Mouse (Mus musculus): ENCODE results near the gene Wdr61.

Gene Wdr61

DNA sequence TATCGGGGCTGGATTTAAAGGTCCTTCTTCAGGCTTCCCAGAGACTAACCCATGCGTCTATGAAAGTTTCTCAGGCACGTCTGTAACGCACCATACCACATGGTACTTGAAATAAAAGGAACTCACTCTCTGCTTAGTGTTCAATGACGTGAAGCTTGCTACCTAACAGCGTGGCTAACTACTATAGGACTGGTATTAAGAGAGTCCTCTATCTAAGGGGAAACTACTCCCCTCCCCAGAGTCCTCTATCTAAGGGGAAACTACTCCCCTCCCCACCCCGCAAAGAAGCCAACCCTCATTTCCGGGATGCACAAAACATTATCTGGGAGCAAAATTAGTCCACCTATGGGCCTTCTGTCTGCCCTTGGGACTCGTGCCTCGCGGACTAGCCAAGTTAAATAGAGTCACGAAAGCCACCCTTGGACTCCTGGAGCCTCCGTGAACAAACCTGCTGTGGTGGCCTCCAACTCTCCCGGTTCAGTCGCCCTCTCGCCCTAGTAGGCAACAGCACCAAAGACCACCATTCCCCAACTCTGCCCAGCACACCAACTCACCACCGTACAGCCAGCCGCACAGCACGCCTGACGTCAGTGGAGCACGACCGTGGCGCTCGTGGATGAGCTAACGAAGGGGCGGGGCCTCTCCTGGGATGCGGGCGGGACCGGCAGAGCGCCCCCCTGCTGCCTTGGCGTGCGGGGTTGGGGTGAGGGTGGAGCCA lies at the start of gene Wdr61:
TSS of gene Wdr61 (minus strand) at position 599 of the 718 bp plus-strand sequence.
- peak; percentile 95 for DNase-seq

DNA sequence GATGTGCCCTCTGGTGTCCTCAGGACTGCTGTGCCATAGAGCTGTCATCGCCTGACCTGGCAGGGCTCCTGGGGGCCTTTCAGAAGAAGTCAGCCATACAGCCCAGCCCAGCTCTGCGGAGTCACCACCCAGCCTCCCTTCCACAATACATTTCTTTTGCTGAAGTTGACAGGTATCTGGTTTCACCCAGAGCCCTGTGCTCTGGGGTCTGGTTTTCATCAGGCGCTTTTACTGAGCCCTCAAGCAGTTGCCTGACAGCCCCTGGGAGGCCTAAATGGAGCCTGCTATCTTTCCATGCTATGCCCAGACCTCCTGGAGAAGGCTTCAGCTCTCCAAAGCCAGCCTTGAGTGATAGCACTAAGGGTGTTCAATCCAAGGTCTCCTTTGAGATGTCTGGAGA lies 49.7 kb upstream of the Wdr61 start:
- DNase-seq, result no peak

DNA sequence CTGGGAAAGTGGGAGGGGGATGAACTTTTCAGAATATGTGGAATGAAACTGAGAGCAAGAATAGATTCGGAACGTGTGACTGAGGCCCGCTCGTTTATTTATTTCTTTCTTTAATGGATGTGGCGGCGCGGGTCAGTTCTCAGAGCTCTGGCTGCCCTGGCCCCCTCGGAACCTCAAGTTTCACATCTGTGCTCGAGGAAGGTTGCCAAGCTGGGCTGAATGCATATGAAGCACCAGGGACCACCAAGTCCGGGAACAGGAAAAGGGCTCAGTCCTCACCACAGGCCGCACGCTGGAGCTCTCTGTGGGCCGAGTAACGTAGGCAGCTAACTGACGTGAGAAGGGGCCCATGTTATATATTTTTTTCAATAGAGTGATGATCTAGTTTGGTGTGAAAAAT lies 48.2 kb upstream of the Wdr61 start:
- DNase-seq, result no peak

DNA sequence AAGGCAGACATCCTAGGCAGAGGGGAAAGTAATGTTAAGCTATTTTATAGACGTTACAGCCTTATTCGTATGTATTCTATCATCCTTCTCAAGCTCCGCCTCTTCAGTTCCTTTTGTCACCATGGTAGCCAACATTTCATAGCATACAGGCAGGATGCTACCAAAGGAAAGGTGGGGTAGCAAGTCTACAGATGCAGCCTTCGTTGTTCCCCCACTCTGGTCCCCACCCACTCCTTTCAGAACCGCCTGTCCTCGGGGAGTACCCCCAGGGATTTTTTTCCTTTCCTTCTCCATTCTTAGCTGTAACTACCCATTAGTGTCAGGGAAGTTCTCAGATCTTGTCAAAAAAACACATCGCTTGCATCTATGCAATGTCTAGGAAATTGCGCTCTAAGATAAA lies 45.0 kb upstream of the Wdr61 start:
- DNase-seq, result no peak

DNA sequence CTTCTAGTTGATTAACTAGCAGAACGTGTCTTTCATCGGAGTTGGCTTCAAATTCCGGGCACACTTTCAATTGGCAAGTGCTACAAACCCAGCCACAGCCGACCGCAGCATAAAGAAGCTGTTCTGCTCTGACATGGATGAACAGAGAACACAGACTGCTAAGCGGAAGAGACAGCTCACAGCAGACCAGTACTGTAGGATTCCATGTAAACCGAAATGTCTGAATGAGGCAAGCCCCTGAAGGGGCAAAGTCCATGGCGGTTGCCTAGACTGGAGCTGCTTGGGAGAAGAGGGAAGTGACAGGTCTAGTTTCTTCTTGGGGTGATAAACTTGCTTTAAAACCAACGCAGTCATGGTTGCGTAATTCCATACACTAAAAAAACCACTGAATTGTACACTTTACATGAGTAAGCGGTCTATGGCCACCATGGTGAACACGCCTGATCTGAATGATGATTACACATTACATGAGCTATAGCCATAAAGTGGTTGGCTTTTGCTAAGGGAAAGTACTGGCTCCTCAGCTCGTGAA lies 42.2 kb upstream of the Wdr61 start:
- no peak for DNase-seq

DNA sequence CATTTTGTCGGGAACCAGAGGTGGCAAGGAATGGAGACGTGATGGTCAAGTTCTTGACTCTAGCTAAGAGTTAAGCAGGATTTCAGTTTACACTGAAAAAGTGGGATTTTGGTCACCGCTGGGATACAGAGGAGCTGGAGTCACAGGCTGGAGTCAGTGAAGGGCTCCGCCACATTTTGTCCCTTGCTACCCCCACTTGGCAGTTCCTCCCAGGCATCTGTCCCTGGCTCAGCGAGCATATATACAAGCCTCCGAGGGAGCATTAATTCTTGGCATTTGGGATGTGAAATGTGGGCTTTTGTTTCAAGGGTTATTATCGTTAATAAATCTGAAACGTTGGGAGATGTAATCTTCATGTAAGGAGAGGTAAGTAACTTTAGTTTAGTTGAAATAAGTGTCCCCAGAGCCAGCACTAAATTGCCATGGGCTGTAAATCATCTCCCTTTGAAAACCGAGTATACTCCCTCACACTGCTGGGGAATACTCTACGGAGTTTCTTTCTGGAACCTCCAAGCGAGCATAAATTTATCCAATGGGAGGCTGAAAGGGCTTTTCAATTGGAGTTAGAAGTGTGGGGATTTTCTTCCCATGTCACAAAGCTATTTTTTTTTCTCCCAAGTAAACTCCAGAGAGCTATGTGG lies 35.9 kb upstream of the Wdr61 start:
- no peak for DNase-seq

DNA sequence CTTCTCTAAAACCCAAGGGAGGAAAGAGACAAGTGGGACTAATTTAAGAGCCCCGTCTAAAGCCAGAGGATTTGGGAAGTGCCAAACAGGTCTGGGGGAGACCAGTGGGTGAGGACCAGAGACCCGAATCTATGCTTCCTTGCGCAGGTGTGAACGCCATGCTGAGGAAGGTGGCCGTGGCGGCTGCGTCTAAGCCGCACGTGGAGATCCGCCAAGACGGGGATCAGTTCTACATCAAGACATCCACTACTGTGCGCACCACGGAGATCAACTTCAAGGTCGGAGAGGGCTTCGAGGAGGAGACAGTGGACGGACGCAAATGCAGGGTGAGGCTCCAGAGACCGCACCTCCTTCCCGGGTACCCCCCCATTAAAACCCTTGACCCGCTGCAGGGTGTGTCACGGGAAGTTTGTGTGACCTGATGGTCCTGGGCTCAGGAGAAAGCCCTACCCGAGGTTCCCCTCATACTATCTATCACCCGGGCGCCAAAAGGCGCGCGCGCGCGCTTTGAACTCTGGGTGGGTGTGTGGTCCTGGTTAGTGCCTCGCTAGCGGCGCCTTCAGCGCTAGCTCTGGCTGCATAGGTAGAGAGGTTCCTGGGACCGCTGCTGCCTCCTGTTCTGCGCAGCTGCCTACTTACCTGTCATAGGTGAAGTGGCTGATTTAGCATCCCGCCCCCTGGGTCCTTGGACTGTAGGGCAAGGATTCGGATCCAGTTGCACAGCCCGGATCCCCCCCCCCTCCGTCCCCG lies 31.2 kb upstream of the Wdr61 start:
- DNase-seq, result no peak

DNA sequence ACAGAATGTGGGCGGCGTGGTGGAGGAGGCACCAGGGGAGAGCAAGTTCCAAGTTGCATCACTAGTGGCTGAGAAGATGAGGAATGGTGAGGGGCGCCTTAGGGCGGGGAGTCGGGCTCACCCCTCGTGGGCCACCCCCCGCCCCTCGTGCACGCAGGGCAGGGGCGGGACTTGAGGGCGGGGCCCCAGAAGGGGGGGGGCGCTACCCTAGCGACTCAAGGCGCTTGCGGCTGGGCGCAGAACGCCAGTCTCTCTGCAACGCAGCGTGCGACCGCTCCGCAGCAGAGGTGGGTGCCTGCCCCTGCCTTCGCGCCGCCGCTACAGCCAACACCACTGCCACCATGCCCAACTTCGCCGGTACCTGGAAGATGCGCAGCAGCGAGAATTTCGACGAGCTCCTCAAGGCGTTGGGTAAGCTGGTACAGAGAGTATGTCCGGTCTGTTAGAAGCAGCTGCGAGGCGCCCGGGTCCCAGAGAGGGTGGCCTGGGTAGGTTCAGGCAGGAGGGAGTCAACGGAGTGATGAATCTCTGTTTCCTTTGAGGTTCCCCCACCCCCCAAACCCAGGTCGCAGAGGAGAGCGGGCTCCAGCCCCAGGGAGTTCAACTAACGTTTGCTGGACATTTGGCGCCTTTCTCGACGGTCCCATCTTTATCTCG lies 30.4 kb upstream of the Wdr61 start, which contains the start of gene Crabp1:
TSS of gene Crabp1 (plus strand) at position 188 of the 657 bp plus-strand sequence.
- DNase-seq, result no peak

DNA sequence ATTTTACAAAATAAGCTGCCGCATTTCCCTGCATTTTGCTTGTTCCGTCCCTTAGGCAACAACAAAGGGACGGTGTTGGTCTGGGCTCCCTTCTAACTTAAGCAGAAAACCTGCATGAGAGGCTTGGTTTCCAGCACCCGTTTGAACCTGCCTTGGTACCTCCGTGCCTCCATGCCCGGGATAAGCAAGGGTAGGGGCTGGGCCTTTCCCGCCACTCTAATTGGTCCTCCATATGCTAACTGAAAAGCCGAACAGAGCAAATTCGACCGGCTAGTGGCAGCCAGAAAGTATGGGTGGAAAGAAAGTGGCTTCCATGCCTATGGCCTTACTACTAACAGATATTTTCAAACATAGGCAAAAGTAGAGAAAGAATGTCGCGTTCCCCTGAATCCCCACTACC lies 29.8 kb upstream of the Wdr61 start:
- no peak for DNase-seq

DNA sequence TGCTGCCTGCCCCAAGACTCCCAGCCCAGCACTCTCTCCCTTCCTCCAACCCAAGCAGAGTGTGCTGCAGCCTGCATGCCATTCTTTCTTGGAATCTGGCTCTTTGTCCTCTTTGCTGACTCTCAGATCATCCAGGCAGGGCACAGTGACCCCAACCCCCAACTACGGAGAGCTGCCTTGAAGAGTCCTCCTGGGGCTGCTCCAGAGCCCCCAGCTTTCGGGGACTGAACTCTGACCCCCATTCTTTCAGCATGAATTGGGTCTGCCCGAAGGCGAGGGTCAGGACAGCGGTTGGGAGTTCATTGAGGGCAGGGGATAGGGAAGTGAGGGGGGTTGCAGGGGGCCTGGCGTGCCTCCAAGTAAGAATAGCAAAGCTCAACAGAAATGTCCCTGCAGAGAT lies 25.3 kb upstream of the Wdr61 start:
- no peak for DNase-seq

DNA sequence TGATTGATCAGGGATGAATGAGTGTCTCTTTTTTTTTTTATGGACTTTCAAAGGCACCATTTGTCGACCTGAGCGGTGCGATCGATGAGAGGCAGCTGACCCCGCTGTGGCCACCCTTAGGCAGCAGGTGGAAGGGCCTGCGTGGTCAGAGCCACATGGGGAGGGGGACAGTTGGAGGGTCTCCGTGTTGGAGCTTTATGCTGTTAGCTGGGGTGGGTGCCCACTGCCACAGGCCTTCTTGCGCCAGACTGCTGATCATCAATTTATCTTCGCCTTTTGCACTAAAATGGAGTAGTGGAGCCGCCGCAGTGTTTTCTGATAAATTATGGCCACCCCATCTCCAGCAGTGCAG lies 18.6 kb upstream of the Wdr61 start:
- DNase-seq, result no peak

DNA sequence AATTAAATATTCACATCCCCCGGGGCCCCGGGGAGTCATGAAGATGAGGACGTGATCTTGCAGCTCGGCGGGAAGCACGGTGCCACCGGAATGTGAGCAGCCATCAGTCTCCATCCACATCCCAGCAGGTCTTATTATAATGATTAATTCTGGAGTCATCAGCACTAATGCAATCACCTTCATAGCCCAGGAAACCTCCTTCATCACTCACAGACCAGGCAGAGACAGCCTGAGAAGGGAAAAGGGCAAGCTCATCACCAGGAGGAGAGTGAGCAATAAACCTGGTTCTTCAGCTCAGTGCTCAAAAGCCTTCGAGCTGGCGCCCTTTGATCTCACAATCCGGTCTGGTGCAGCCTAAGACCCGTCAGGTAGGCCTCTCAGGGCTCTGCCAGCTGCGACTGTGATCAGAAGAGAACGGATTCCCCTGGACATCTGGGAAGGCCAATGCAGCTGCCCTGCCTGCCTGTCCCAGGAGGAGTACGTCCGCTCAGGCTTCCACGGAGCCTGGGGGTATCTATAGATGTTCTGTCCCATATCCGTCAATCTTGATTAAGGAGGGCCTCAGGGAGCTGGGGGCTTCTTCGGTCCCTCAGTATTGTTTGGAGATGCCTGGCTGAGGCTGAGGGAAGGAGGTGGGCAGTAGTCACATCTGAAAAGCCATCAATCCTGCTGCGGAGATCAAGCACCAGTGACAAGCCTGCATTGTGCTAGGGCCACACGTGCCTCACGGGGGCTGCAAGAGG lies 18.1 kb upstream of the Wdr61 start:
- DNase-seq, result no peak

DNA sequence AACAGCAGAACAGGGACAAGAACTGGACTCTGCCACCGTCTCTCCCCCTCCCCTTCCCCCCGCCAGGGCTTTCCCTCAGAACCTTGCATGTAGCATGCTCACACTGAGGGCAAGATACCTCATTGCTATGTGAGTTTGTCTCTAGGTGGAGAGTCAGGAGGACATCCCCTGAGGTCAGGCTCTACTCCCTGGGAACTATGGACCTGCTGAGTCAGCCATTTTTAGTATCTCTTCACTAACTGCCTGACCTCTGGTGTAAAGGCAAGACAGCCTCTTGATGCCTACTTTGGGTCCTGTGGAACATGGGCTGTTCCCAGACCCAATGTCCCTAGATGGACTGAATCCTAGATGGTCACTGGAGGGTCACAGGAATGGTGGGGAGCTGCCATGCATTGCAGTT lies 17.4 kb upstream of the Wdr61 start:
- no peak for DNase-seq

DNA sequence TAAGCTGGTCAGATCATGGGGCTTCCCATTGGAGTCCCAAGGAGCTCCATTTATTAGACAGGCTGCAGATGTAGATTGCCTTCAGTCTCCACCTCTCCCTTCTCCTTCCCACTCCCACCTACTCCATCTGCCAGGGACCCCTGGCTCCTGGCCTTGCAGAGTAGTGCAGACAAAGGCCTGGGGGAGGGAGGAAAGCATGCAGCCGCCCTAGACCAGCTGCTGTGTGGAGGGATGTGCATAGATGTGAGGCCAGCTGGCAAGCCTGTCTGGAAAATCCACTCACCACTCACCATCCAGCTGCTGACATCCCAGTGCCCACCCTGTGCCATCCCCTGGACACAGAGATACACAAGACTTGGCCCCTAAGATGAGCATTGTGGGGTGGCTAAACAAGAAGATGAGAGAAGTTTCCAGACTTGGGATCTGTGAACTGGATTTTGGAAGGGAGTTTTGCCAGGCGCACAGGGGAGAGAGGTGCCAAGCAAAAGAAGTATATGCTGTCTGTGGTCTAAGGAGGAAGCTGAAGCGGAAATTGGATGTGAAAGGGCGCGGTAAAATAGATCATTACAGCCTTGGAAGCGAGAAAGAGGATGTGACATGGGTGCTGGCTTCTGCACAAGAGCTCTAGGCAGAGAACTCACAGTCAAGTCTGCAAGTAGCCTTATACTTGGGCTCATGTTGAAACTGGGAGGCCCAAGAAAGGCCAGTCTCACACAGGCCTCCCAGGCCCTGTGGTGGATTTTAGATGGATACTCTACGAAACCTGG lies 16.1 kb upstream of the Wdr61 start:
- DNase-seq, result no peak

DNA sequence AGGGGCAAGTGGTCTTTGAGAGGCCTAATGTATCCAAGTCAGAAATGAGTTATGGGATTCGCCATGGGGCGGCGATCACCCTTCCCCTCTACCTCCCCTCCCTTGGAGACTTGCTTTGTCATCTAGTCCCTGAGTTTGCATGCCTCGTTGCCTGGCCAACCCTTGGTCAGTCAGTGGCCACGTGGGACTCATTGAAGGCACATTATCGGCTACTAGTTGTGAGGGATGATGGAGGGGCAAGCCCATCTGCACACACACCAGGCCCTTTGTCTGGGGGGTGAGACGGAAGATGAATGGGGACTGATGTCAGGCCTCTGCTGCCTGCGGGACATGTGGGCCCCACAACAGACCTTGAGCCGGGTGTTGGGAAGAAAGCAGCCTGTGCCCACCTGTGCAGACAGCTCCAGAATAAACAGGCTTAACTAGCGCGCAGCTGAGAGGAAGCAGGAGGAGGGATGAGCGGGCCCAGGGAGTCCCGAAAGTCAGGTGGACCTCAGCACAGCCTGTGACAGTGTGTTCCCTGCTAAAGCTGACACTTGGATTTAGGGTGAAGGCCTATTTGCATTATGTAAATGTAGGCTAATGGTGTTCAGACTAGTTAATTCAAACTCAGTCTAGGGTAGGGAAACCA lies 11.5 kb upstream of the Wdr61 start:
- DNase-seq, result no peak

DNA sequence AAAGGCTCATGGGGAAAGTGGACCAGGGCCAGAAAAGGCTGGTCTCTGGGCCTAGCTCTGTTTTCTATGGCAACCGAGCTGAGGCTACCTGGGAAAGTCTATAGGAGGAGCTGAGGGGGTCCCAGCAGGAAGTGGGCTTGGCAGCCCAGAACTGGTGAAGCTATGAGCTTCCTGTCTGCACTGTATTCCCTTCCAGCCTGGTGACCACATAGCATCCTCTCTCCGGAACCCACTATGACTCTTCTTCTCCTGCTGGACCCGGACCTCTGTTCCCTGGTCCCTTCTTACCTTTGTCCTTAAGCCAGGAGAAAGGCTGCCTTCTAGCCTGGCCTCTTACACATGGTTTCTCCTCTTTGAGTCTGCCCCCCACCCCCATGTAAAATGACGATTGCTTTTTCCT lies 9.6 kb upstream of the Wdr61 start:
- no peak for DNase-seq

DNA sequence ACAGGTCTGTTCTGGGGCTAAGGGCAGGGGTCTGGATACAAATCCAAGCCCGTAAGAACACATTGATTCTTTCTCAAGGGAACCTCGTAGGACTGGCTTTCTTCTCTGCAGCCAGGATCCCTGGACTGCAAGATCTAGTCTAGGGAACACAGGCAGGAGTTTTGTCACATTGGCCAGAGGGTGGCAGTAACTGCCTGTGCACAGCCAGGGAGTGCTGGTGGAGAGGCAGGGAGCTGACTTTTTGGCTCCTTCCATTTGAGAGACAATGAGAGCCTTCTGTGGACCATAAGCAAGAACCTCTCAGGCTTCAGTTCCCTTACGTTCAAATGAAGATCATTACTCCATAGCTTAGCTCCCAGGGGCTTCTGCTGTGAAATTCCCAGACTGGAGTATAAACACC lies 4.1 kb upstream of the Wdr61 start:
- DNase-seq, result no peak

DNA sequence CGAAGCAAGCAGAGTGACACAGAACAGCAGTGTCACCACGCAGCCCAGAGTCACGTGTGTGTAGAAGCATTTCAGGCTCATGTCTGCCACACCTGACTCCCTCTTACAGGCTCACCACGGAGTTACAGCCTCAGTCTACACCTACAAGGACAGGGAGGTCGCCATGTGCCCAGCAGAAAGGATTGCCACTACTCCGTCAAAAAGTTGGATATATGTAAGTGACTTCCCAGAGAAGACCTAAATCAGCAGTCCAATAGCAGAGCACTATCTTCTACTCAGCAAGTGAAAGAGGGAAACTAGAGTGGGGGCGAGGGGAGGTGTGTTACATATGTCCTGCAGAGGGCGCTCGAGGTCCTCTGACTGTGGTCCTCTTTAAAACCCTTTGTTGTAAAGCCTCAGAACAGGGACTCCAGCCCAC lies 2.0 kb upstream of the Wdr61 start:
- DNase-seq, result peak; percentile 24

DNA sequence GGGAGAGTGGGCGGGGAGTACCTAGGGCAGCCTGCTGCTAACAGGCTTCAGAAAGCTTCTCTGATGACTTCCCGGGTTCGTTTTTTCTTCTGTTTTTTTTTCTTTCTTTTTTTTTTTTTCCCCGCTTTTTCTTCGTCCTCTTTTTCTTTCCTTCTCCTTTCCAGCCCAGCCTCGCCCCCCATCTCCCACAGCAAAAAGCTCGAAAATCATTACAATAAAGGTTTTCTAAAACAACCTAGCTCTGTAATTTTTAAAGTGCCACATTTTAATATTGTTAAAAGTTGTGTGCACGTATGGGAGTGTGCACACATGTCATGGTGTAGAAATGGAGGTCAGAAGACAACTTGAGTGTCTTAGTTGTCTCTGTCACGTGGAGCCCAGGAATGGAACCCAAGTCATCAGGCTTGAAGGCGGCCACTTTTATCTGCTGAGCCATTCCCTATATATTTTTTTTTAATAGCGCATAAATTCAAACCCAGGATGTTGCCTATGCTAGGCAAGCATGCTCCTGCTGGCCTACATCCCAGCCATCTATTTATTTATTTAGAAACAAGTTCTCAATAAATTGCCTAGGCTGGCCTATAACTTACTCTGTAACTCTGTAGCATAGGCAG lies 427 bp upstream of the Wdr61 start:
- no peak for DNase-seq

DNA sequence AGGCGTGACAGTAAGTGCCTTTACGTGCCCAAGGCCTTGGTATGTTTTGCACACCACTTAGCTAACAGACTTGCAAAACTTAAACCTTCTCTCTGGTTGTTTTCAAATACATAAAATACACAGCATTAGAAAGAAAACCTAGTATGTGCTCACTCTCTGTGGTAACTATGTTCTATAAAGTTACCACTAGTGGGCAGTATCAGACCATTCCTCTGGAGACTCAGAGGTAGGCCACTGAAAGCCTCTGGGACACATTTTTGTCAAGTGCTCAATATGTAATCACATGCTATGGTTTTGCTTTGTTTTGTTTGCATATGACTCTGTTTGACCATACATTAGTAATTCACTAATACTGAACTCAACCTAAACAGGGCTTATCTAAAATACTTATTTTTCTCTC lies 2.2 kb downstream of the Wdr61 start:
- DNase-seq, result no peak

DNA sequence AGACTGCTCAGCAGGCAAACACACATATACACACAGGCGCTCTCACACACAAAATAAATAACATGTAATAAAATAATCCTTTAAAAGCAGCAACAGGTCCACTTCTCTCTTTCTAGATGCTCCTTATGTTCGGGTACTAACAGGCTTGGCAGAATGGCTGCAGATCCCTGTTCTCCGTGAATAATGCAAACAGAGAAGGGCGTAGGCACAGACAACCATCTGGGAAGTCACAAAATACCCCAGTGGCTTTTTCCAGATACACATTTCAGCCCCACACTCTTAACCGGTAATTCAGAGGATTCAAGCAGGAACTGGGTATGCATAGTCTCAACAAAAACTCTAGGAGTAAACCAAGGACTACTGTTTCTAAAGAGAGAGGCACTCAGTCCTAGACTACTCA lies 8.0 kb downstream of the Wdr61 start:
- DNase-seq, result no peak

All from cerebellum, adult 11 months (tissue).